Mouse (Mus musculus) lung, postnatal 14 days (tissue): ENCODE results near the gene Ube2o.

Source experiments
- DNase-seq: peaks from one replicate; pipeline ENCODE4 v3.0.0; 2021

The Ube2o gene

GRCm38 (mm10) chr11:116536685-116537084 lies 44.6 kb downstream of the Ube2o start:
- DNase-seq, result no peak

- DNase-seq, result peak; percentile 79
These were observed 46.9 kb downstream of the Ube2o start for GRCm38 (mm10) chr11:116534154-116534865.

GRCm38 (mm10) chr11:116533341-116534153 lies 47.7 kb downstream of the Ube2o start:
- peak; percentile 45 for DNase-seq

- peak; percentile 77 for DNase-seq
These were observed 48.4 kb downstream of the Ube2o start for GRCm38 (mm10) chr11:116532810-116533338.

- DNase-seq, result peak; percentile 45
These were observed 48.9 kb downstream of the Ube2o start for GRCm38 (mm10) chr11:116532262-116532809.

- no peak for DNase-seq
These were observed 49.7 kb downstream of the Ube2o start for GRCm38 (mm10) chr11:116531371-116532191.

GRCm38 (mm10) chr11:116530187-116531147 lies 50.8 kb downstream of the Ube2o start, which contains the start of gene Sphk1:
TSS of gene Sphk1 (plus strand) at chr11:116530925.
- DNase-seq, result peak; percentile 60

- no peak for DNase-seq
These were observed 52.5 kb downstream of the Ube2o start for GRCm38 (mm10) chr11:116528636-116529320.

- peak; percentile 11 for DNase-seq
These were observed 57.5 kb downstream of the Ube2o start for GRCm38 (mm10) chr11:116523699-116524189.

GRCm38 (mm10) chr11:116522886-116523698 lies 58.2 kb downstream of the Ube2o start:
- peak; percentile 20 for DNase-seq

GRCm38 (mm10) chr11:116522046-116522445 lies 59.2 kb downstream of the Ube2o start:
- DNase-seq, result no peak

GRCm38 (mm10) chr11:116521143-116521542 lies 60.1 kb downstream of the Ube2o start:
- DNase-seq, result peak; percentile 25

GRCm38 (mm10) chr11:116518482-116518881 lies 62.8 kb downstream of the Ube2o start:
- peak; percentile 53 for DNase-seq

GRCm38 (mm10) chr11:116515330-116516020 lies 65.8 kb downstream of the Ube2o start:
- no peak for DNase-seq

GRCm38 (mm10) chr11:116513531-116514038 lies 67.7 kb downstream of the Ube2o start:
- DNase-seq, result no peak

GRCm38 (mm10) chr11:116512987-116513386 lies 68.3 kb downstream of the Ube2o start:
- no peak for DNase-seq

GRCm38 (mm10) chr11:116512154-116512553 lies 69.1 kb downstream of the Ube2o start:
- no peak for DNase-seq

- DNase-seq, result no peak
These were observed 69.9 kb downstream of the Ube2o start for GRCm38 (mm10) chr11:116511301-116511868.
